Mouse (Mus musculus) embryonic fibroblast, embryonic 13.5 days (primary cell): ENCODE measurements around the gene Camsap3. TPM values are rescaled to one million over a fixed set of nuclear protein-coding genes. Genes with fewer than 3 reads are reported as not detected.

Experiments
- H3K27ac ChIP-seq: 2 replicates; pipeline ENCODE4 v1.5.1; 2012; ENCODE audit warnings: low read length, control low read depth, inconsistent platforms; ENCODE audit not compliant: insufficient read depth
- H3K4me1 ChIP-seq: 2 replicates; pipeline ENCODE4 v1.6.1; 2011; ENCODE audit warnings: low read length; ENCODE audit not compliant: control insufficient read depth, insufficient read depth
- H3K4me3 ChIP-seq: 2 replicates; pipeline ENCODE4 v1.5.1; 2011; ENCODE audit warnings: mild to moderate bottlenecking, control low read depth, low read length; ENCODE audit not compliant: insufficient read depth
- CTCF ChIP-seq: IDR thresholded peaks from 2 replicates; pipeline ENCODE4 v1.5.1; 2011; ENCODE audit warnings: mild to moderate bottlenecking, control low read depth, low read length, moderate library complexity, borderline replicate concordance; ENCODE audit not compliant: insufficient read depth
- POLR2A ChIP-seq: IDR thresholded peaks from 2 replicates; pipeline ENCODE4 v1.6.1; 2011; ENCODE audit warnings: low read depth, mild to moderate bottlenecking, control low read depth, low read length, moderate library complexity
- polyA plus RNA-seq: library from polyadenylated mRNA; stranded (reverse); fragments of >200 nt; gene quantifications from 2 replicates; pipeline ENCODE4 v1.2.4, GENCODE M21; 2011; ENCODE audit warnings: low read depth; ENCODE audit not compliant: missing spikeins, insufficient read length

Camsap3 gene
- polyA plus RNA-seq, 1 experiment = not detected

- no peak overlapping the region for H3K4me3 ChIP-seq
- TF ChIP-seq CTCF (no peak), POLR2A (no peak)
- H3K4me1 ChIP-seq = no peaks in the 10 kb centered on the region
- H3K27ac ChIP-seq = no peak overlapping the region
These were observed 67.8 kb downstream of the Camsap3 start for GRCm38 (mm10) chr8:3654726-3655508.

GRCm38 (mm10) chr8:3655526-3655925, 68.4 kb downstream of the Camsap3 start, which contains the start of gene Retn:
Gene Retn, plus strand, starts transcription at chr8:3655770.
- Histone ChIP-seq H3K4me1 (no peaks in the 10 kb centered on the region), H3K4me3 (no peak within 1 kb of the TSS), H3K27ac (no peak within 1 kb of the TSS)
- TF ChIP-seq POLR2A (no peak), CTCF (no peak)

- H3K4me1 ChIP-seq = no peaks in the 10 kb centered on the region
- no peak for TF ChIP-seq CTCF
- TF ChIP-seq POLR2A = no peak
- H3K27ac ChIP-seq = no peak overlapping the region
- no peak overlapping the region for H3K4me3 ChIP-seq
These were observed 69.8 kb downstream of the Camsap3 start for GRCm38 (mm10) chr8:3656725-3657381.

Other genes with a start within 250 kb of the Camsap3 start
- not detected in 2 replicates for gene A430078G23Rik, start 233.9 kb upstream of the Camsap3 start, polyA plus RNA-seq
- gene Arhgef18, start 194.3 kb upstream of the Camsap3 start, polyA plus RNA-seq = 19.8 and 21.2 TPM in 2 replicates
- gene Pex11g, start 119.6 kb upstream of the Camsap3 start, polyA plus RNA-seq = 3.8 and 5.9 TPM in 2 replicates
- not detected in 2 replicates for gene Tex45, start 116.4 kb upstream of the Camsap3 start, polyA plus RNA-seq
- gene Zfp358, start 94.2 kb upstream of the Camsap3 start, polyA plus RNA-seq = 27.2 and 28.5 TPM in 2 replicates
- gene Mcoln1, start 86.8 kb upstream of the Camsap3 start, polyA plus RNA-seq = 48.1 and 58.9 TPM in 2 replicates
- gene Pnpla6, start 71.9 kb upstream of the Camsap3 start, polyA plus RNA-seq = 16.5 and 28.0 TPM in 2 replicates
- not detected in 2 replicates for gene C330021F23Rik, start 19.3 kb upstream of the Camsap3 start, polyA plus RNA-seq
- gene Xab2, start 34.0 kb downstream of the Camsap3 start, polyA plus RNA-seq = 21.7 and 25.0 TPM in 2 replicates
- gene Pet100, start 34.3 kb downstream of the Camsap3 start, polyA plus RNA-seq = 73.1 and 80.7 TPM in 2 replicates
- gene Pcp2, start 38.3 kb downstream of the Camsap3 start, polyA plus RNA-seq = not detected in 2 replicates
- gene Stxbp2, start 43.7 kb downstream of the Camsap3 start, polyA plus RNA-seq = 29.7 and 34.7 TPM in 2 replicates
- gene Retn, start 68.5 kb downstream of the Camsap3 start, polyA plus RNA-seq = not detected in 2 replicates
- not detected in 2 replicates for gene Mcemp1, start 78.5 kb downstream of the Camsap3 start, polyA plus RNA-seq
- 2.7 and 3.3 TPM in 2 replicates for gene Fcor, start 85.1 kb downstream of the Camsap3 start, polyA plus RNA-seq
- gene Trappc5, start 89.0 kb downstream of the Camsap3 start, polyA plus RNA-seq = 15.7 and 16.6 TPM in 2 replicates
- not detected in 2 replicates for gene Fcer2a, start 106.9 kb downstream of the Camsap3 start, polyA plus RNA-seq
- not detected in 2 replicates for gene Clec4g, start 133.4 kb downstream of the Camsap3 start, polyA plus RNA-seq
- gene Cd209a, start 161.7 kb downstream of the Camsap3 start, polyA plus RNA-seq = not detected in 2 replicates